Comparison of ENCODE assay signal across 8 mouse cellular contexts in the genomic region with DNA sequence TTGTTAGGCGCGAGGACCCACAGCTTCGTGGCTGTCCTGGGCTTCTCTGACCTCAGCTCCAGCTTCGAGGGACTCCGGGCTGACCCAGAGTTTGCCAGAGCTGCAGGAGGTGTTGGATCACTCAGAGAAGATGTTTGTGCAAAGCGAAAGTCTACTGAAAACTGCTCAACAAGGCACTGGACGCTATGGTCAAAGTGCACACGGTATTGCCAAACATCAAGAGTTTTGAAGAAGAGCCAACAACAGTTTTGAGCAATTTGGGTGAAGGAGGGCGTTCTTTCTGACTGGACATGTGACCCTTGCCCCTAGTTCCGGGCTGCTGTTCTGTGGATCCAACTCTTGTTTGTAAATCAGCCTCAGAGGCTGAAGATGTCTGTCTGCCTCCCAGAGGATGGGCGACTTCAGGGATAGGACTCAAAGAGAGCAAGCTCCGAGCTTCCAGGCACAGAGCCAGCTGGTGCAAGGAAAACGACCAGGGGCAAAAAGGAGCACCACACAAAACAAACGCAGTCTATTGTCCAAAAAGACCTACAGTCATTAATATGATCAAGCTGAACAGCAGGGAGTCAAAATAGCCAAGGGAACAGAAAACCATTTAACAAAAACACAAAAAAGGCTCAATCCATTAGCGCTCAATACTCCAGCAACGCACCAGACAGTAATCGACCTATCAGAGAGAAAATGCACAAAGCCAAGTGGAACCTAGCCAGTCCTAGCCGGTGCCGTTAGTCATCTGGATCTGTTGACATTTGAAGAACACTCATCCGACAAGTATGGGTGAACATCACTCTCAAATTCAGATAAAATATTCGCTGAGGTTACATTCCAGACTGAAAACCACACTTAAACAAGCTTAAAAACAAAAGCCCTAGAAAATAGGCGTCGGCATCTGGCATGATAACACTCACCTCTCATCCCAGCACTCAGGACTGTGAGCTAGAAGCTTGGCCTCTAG. TPM values are rescaled to one million over a fixed set of nuclear protein-coding genes. Genes with fewer than 3 reads are reported as not detected.
DNase-seq lines count a peak whose midpoint lies in the region; ATAC-seq lines count a peak whose summit lies in the region.

No protein-coding gene starts in this region.

- WGBS in heart, embryonic 15.5 days = 48% methylated on average over 23 of the region's 23 CpGs

- H3K4me3 ChIP-seq in erythroblast, embryonic 14.5 days (replicated peaks) = peak overlapping the region; percentile 23
- H3K4me3 ChIP-seq in heart, embryonic 15.5 days = no peak overlapping the region

- peaks cover 3% of the 10 kb centered on the region for H3K27me3 ChIP-seq in erythroblast, embryonic 14.5 days (ENCODE audit: control insufficient read depth)
- no peaks in the 10 kb centered on the region for H3K27me3 ChIP-seq in heart, embryonic 15.5 days

- no peak overlapping the region; the same call in 1 of the 2 replicates for H3K9ac ChIP-seq in heart, embryonic 15.5 days

- peaks cover 12% of the 10 kb centered on the region for H3K36me3 ChIP-seq in erythroblast, embryonic 14.5 days (ENCODE audit: control insufficient read depth)
- H3K36me3 ChIP-seq in heart, embryonic 15.5 days = peaks cover 11% of the 10 kb centered on the region

- peak; percentile 64 for DNase-seq in urinary bladder, postnatal 14 days (ENCODE audit: low spot score)
- DNase-seq in urinary bladder, postnatal 4 days (ENCODE audit: low spot score in 2 of 2) = no peak
- peak; percentile 78 for DNase-seq in layer of hippocampus, adult 9-11 months
- peak; percentile 44 for DNase-seq in skeletal muscle tissue, adult 2 months (ENCODE audit: low read depth, low spot score)
- DNase-seq in spleen, adult 12 weeks (ENCODE audit: low spot score) = no peak

- no peak for ATAC-seq in erythroblast, adult 5-6 weeks (replicated peaks; ENCODE audit: low FRiP score, poor library complexity, severe bottlenecking)
- no peak for ATAC-seq in heart, embryonic 15.5 days (replicated peaks; ENCODE audit: insufficient number of reproducible peaks, insufficient read depth, low FRiP score, low read depth)

- peak overlapping the region; percentile 46; the same call in 1 of the 2 replicates for H3K27ac ChIP-seq in heart, embryonic 15.5 days

- H3K4me2 ChIP-seq in heart, embryonic 15.5 days = peak overlapping the region; percentile 20

- H3K4me1 ChIP-seq in erythroblast, embryonic 14.5 days (ENCODE audit: control insufficient read depth) = peaks cover 24% of the 10 kb centered on the region
- H3K4me1 ChIP-seq in heart, embryonic 15.5 days (replicated peaks) = peaks cover 16% of the 10 kb centered on the region

- H3K9me3 ChIP-seq in erythroblast, embryonic 14.5 days (ENCODE audit: control insufficient read depth, low read length) = no peaks in the 10 kb centered on the region
- H3K9me3 ChIP-seq in heart, embryonic 15.5 days (replicated peaks) = no peaks in the 10 kb centered on the region

RNA-seq across cellular contexts. Expression of a gene that starts 55.8 kb away (rescaled TPM):
- 7.6 and 10.1 TPM in 2 replicates for polyA plus RNA-seq in erythroblast, embryonic 14.5 days (2012)
- 76.5 and 113 TPM in 2 replicates for total RNA-seq in erythroblast, adult 5-6 weeks (2015; ENCODE audit: low replicate concordance)
- total RNA-seq in erythroblast, adult 5-6 weeks (2017; ENCODE audit: low replicate concordance) = 90.5 and 97.3 TPM in 2 replicates
- polyA plus RNA-seq in heart, embryonic 15.5 days (2015; fragmentation: Nextera tagmentation; extraction: Ambion mirVana) = 7.6 and 9.9 TPM in 2 replicates

RNA-seq across cellular contexts. Expression of a gene that starts 56.9 kb away (rescaled TPM):
- 23.8 and 29.4 TPM in 2 replicates for polyA plus RNA-seq in erythroblast, embryonic 14.5 days (2012)
- 393 and 429 TPM in 2 replicates for total RNA-seq in erythroblast, adult 5-6 weeks (2015; ENCODE audit: low replicate concordance)
- 510 and 553 TPM in 2 replicates for total RNA-seq in erythroblast, adult 5-6 weeks (2017; ENCODE audit: low replicate concordance)
- polyA plus RNA-seq in heart, embryonic 15.5 days (2015; fragmentation: Nextera tagmentation; extraction: Ambion mirVana) = 78.3 and 81.8 TPM in 2 replicates

Comparison
In these comparisons a context has a peak if more than half of its experiments do, and no peak if none do; other contexts are left out.
1. DNase-seq: peak in urinary bladder, postnatal 14 days (single experiment), layer of hippocampus, adult 9-11 months (single experiment) and skeletal muscle tissue, adult 2 months (single experiment); none in urinary bladder, postnatal 4 days (0 of 2) and spleen, adult 12 weeks (single experiment).